Mouse (Mus musculus): ENCODE measurements at regions not wholly inside any gene's neighbourhood (a gene's known extent, or its start where the extent isn't known, plus 50 kb on each side); places are given as distances from the start of the nearest gene placed in this dataset.
A peak's percentile ranks its signal among the peaks of the same experiment; 100 is the strongest.
"Not testable (repeated sequence)": the region's sequence is repeated elsewhere in the genome, so short reads cannot be mapped to it uniquely, and the experiment has no call there.

GRCm38 (mm10) chr1:85451701-85452100 lies 123.8 kb upstream of the G530012D18Rik start:
- DNase-seq, result not testable (repeated sequence)

- DNase-seq, result not testable (repeated sequence)
These were observed 122.1 kb upstream of the G530012D18Rik start for GRCm38 (mm10) chr1:85453350-85453749.

GRCm38 (mm10) chr1:85456671-85457070 lies 118.8 kb upstream of the G530012D18Rik start:
- DNase-seq, result not testable (repeated sequence)

GRCm38 (mm10) chr1:85457731-85458130 lies 117.7 kb upstream of the G530012D18Rik start:
- not testable (repeated sequence) for DNase-seq

GRCm38 (mm10) chr1:85462121-85462520 lies 113.4 kb upstream of the G530012D18Rik start:
- DNase-seq, result not testable (repeated sequence)

GRCm38 (mm10) chr1:85479117-85479516 lies 96.4 kb upstream of the G530012D18Rik start:
- not testable (repeated sequence) for DNase-seq

- peak; percentile 15 for DNase-seq
These were observed 90.5 kb upstream of the G530012D18Rik start for GRCm38 (mm10) chr1:85484985-85485384.

- DNase-seq, result not testable (repeated sequence)
These were observed 75.5 kb upstream of the G530012D18Rik start for GRCm38 (mm10) chr1:85499931-85500330.

GRCm38 (mm10) chr1:85501278-85501677 lies 74.2 kb upstream of the G530012D18Rik start:
- DNase-seq, result not testable (repeated sequence)

All from gastrocnemius, postnatal 25 days (tissue).